Mouse (Mus musculus) gastrocnemius, postnatal 14 days (tissue): ENCODE measurements around the gene Pbx1. TPM values are rescaled to one million over a fixed set of nuclear protein-coding genes. Genes with fewer than 3 reads are reported as not detected.

Experiments used
- DNase-seq: peaks from one replicate; pipeline ENCODE4 v3.0.0; 2021; ENCODE audit warnings: mixed read lengths
- intact Hi-C: fragments of 180-260 bp; cut with DNase I; formaldehyde crosslinking; loops from one replicate; pipeline ENCODE4 v1.15.1; 2025; ENCODE audit warnings: low total_unique reads
- total RNA-seq, 2 experiments: library from RNA; stranded (reverse); gene quantifications; 2 replicates each; pipeline ENCODE4 v1.2.3; 2021

Pbx1 gene
- total RNA-seq, 2 experiments from 2014 or later = 20.3 to 23.0 TPM

- no peak for DNase-seq
- intact Hi-C loops = no loop called here
Measured at GRCm38 (mm10) chr1:168357680-168358611, 74.1 kb downstream of the Pbx1 start.

GRCm38 (mm10) chr1:168356970-168357441 is 75.1 kb downstream of the Pbx1 start:
- no peak for DNase-seq
- intact Hi-C loops = no loop called here

GRCm38 (mm10) chr1:168355985-168356556 is 76.0 kb downstream of the Pbx1 start:
- no peak for DNase-seq

GRCm38 (mm10) chr1:168354934-168355333 is 77.1 kb downstream of the Pbx1 start:
- intact Hi-C loops = no loop called here
- no peak for DNase-seq

More at GRCm38 (mm10) chr1:168355985-168356556, 76.0 kb downstream of the Pbx1 start:
- intact Hi-C loops = no loop called here

GRCm38 (mm10) chr1:168348036-168348784 is 83.9 kb downstream of the Pbx1 start:
- intact Hi-C loops = no loop called here
- DNase-seq = no peak

GRCm38 (mm10) chr1:168344918-168345317 is 87.2 kb downstream of the Pbx1 start:
- no peak for DNase-seq
- intact Hi-C loops = no loop called here

- DNase-seq = no peak
- intact Hi-C loops = no loop called here
Measured at GRCm38 (mm10) chr1:168344262-168344661, 87.8 kb downstream of the Pbx1 start.

GRCm38 (mm10) chr1:168342269-168342668 is 89.8 kb downstream of the Pbx1 start:
- intact Hi-C loops = no loop called here
- DNase-seq = no peak

- DNase-seq = no peak
- intact Hi-C loops = no loop called here
Measured at GRCm38 (mm10) chr1:168341863-168342262, 90.2 kb downstream of the Pbx1 start.

- intact Hi-C loops = no loop called here
- DNase-seq = no peak
Measured at GRCm38 (mm10) chr1:168341368-168341767, 90.7 kb downstream of the Pbx1 start.

GRCm38 (mm10) chr1:168336238-168336818 is 95.7 kb downstream of the Pbx1 start:
- intact Hi-C loops = no loop called here
- no peak for DNase-seq

- DNase-seq = no peak
- intact Hi-C loops = no loop called here
Measured at GRCm38 (mm10) chr1:168334831-168335574, 97.1 kb downstream of the Pbx1 start.

GRCm38 (mm10) chr1:168332056-168332455 is 100.0 kb downstream of the Pbx1 start:
- DNase-seq = no peak
- intact Hi-C loops = no loop called here

GRCm38 (mm10) chr1:168328236-168328605 is 103.8 kb downstream of the Pbx1 start:
- intact Hi-C loops = no loop called here

GRCm38 (mm10) chr1:168327405-168328235 is 104.5 kb downstream of the Pbx1 start:
- DNase-seq = no peak

More at GRCm38 (mm10) chr1:168328236-168328605, 103.8 kb downstream of the Pbx1 start:
- DNase-seq = no peak

GRCm38 (mm10) chr1:168325786-168326185 is 106.3 kb downstream of the Pbx1 start:
- DNase-seq = no peak
- intact Hi-C loops = no loop called here

More at GRCm38 (mm10) chr1:168327405-168328235, 104.5 kb downstream of the Pbx1 start:
- intact Hi-C loops = no loop called here

- intact Hi-C loops = loop anchor here (5.0 kb wide), 1 partner anchor 107 kb away; no protein-coding TSS in a partner anchor
- DNase-seq = no peak
Measured at GRCm38 (mm10) chr1:168324306-168325085, 107.6 kb downstream of the Pbx1 start.
